Mouse (Mus musculus): ENCODE results near the gene Lcp2. TPM values are rescaled to one million over a fixed set of nuclear protein-coding genes. Genes with fewer than 3 reads are reported as not detected.

The Lcp2 gene
- polyA plus RNA-seq, 1 experiment, result 3.1 TPM

DNA sequence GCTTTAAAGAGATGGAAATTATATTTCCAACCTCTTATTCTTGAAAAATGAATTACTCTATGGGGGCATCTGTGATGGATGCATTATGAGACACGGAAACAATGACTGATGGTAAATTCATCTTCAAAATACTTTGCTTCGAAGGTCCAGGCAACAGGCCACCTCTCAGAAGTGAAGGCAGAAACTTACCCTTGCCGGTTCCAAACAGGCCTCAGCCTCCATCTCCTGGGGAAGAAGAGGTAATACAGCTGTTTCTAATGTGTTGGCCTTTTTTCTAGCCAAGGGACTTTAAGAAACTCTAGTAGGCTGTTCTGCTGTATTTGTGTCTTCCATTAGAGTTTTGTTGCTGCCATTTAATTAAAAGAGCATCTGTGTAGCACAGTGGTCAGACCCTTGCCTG lies 40.3 kb downstream of the Lcp2 start:
- Histone ChIP-seq H3K36me3 (ENCODE audit: control insufficient read depth, insufficient read depth, low read length) (no peaks in the 10 kb centered on the region), H3K27me3 (replicated peaks; ENCODE audit: control insufficient read depth, insufficient read depth, low read length) (no peaks in the 10 kb centered on the region), H3K27ac (ENCODE audit: insufficient read depth, low read depth, low read length) (no peak overlapping the region), H3K4me1 (ENCODE audit: control insufficient read depth, insufficient read depth, low read length) (no peaks in the 10 kb centered on the region), H3K4me3 (ENCODE audit: insufficient read depth, low read depth, low read length) (no peak overlapping the region)
- no peak for DNase-seq
- 71% methylated on average over 3 of the region's 3 CpGs for WGBS
- no peak for TF ChIP-seq CTCF (conservative IDR thresholded peaks at IDR 0.05; ENCODE audit: insufficient read depth, insufficient read length, low read depth, low read length)
- no peak for TF ChIP-seq POLR2A (IDR thresholded peaks at IDR 0.05; ENCODE audit: low read depth, low read length)

- H3K27me3 ChIP-seq (replicated peaks; ENCODE audit: control insufficient read depth, insufficient read depth, low read length), result no peaks in the 10 kb centered on the region
- no peak for TF ChIP-seq CTCF (conservative IDR thresholded peaks at IDR 0.05; ENCODE audit: insufficient read depth, insufficient read length, low read depth, low read length)
- TF ChIP-seq POLR2A (IDR thresholded peaks at IDR 0.05; ENCODE audit: low read depth, low read length), result no peak
- no peak for DNase-seq
- 90% methylated on average over 10 of the region's 10 CpGs for WGBS
- no peaks in the 10 kb centered on the region for H3K36me3 ChIP-seq (ENCODE audit: control insufficient read depth, insufficient read depth, low read length)
- H3K4me1 ChIP-seq (ENCODE audit: control insufficient read depth, insufficient read depth, low read length), result no peaks in the 10 kb centered on the region
- no peak within 1 kb of the TSS for H3K4me3 ChIP-seq (ENCODE audit: insufficient read depth, low read depth, low read length)
- no peak within 1 kb of the TSS for H3K27ac ChIP-seq (ENCODE audit: insufficient read depth, low read depth, low read length)
Observed at GRCm38 (mm10) chr11:34098422-34098821, 51.7 kb downstream of the Lcp2 start, which contains the start of gene 4930469K13Rik. TSS of gene 4930469K13Rik (minus strand) at chr11:34098554.

DNA sequence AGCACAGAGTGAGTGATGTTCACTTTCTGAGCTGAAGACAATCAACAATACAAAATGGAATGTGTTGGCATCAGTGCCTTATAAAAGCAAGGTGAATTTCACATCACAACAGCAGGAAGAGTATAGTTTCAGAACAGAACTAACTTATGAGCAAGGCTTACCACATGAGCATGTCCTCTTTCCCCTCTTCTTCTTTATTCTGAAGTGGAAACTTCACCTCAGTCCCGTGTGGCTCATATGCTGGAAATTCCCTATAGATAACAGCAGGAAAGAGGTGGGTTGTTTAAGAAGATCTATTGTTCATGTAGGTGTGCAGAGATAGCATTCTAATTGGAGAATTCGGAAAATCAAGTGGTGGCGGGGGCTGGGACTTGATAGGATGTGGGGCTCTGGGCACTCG lies 55.1 kb downstream of the Lcp2 start:
- 79% methylated on average over 4 of the region's 4 CpGs for WGBS
- DNase-seq, result no peak
- Histone ChIP-seq H3K27ac (ENCODE audit: insufficient read depth, low read depth, low read length) (no peak overlapping the region), H3K4me1 (ENCODE audit: control insufficient read depth, insufficient read depth, low read length) (no peaks in the 10 kb centered on the region), H3K4me3 (ENCODE audit: insufficient read depth, low read depth, low read length) (no peak overlapping the region), H3K27me3 (replicated peaks; ENCODE audit: control insufficient read depth, insufficient read depth, low read length) (no peaks in the 10 kb centered on the region), H3K36me3 (ENCODE audit: control insufficient read depth, insufficient read depth, low read length) (no peaks in the 10 kb centered on the region)
- TF ChIP-seq CTCF (conservative IDR thresholded peaks at IDR 0.05; ENCODE audit: insufficient read depth, insufficient read length, low read depth, low read length), result no peak
- TF ChIP-seq POLR2A (IDR thresholded peaks at IDR 0.05; ENCODE audit: low read depth, low read length), result no peak

DNA sequence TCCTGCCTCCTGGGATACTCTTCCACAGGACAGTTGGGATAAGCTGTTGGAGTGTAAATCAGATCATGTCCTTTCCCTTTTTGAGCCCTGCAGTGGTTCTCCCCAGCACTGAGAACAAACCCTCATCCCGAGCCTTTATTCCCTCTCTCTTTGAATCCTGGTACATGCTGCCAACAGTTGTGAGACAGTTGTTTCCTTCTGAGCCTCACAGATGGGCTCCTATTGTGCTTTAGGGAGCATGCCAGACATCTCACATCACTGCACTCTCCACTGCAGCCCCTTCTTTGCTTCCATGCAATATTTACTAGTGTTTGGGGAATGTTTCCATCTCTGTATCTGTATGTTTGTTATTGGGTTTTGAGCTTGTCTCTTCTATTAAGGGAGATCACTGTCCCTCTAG lies 58.2 kb downstream of the Lcp2 start:
- H3K27ac ChIP-seq (ENCODE audit: insufficient read depth, low read depth, low read length), result no peak overlapping the region
- H3K27me3 ChIP-seq (replicated peaks; ENCODE audit: control insufficient read depth, insufficient read depth, low read length), result no peaks in the 10 kb centered on the region
- no peak overlapping the region for H3K4me3 ChIP-seq (ENCODE audit: insufficient read depth, low read depth, low read length)
- no peaks in the 10 kb centered on the region for H3K36me3 ChIP-seq (ENCODE audit: control insufficient read depth, insufficient read depth, low read length)
- TF ChIP-seq CTCF (conservative IDR thresholded peaks at IDR 0.05; ENCODE audit: insufficient read depth, insufficient read length, low read depth, low read length) (no peak), POLR2A (IDR thresholded peaks at IDR 0.05; ENCODE audit: low read depth, low read length) (no peak)
- H3K4me1 ChIP-seq (ENCODE audit: control insufficient read depth, insufficient read depth, low read length), result no peaks in the 10 kb centered on the region
- whole genome bisulfite sequencing, result 50% methylated on average over 1 of the region's 1 CpGs
- DNase-seq, result no peak

DNA sequence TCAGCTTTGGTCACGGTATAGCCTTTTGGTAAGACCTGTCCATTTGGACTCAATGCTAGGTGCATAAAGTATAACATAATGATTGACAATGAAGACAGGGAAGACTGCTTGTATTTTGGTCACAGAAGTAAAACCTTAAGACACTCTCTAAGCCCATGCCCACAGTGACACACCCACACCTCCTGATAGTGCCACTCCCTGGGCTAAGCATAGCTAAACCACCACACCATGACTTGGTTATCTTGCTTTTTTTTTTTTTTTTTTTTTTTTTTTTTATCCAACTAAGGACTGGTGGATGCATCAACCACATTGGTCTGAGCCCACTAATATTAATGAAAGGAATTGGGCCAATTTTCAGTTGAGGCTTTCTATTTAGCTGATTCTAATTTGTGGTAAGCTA lies 62.5 kb downstream of the Lcp2 start:
- no peaks in the 10 kb centered on the region for H3K27me3 ChIP-seq (replicated peaks; ENCODE audit: control insufficient read depth, insufficient read depth, low read length)
- no peak for TF ChIP-seq CTCF (conservative IDR thresholded peaks at IDR 0.05; ENCODE audit: insufficient read depth, insufficient read length, low read depth, low read length)
- TF ChIP-seq POLR2A (IDR thresholded peaks at IDR 0.05; ENCODE audit: low read depth, low read length), result no peak
- WGBS, result 97% methylated on average over 1 of the region's 1 CpGs
- no peaks in the 10 kb centered on the region for H3K36me3 ChIP-seq (ENCODE audit: control insufficient read depth, insufficient read depth, low read length)
- DNase-seq, result no peak
- no peak overlapping the region for H3K4me3 ChIP-seq (ENCODE audit: insufficient read depth, low read depth, low read length)
- no peaks in the 10 kb centered on the region for H3K4me1 ChIP-seq (ENCODE audit: control insufficient read depth, insufficient read depth, low read length)
- no peak overlapping the region for H3K27ac ChIP-seq (ENCODE audit: insufficient read depth, low read depth, low read length)

DNA sequence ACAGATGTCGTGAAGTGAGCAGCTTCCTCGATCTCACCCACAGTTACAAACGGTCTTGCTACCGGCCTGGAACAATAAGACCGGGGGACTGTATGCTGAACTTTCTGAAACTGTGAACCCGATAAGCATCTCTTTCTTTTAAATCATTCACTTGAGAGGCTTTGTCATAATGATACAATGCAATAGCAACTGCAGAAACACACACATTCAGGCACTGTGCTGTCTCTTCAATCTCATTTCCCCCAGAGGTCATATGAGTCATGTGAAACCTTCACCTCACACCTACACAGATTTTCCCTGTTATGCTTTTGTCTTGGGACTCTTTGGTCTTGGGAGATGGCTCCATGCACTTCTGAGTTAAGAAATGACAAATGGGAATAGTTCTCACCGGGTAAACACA lies 65.2 kb downstream of the Lcp2 start:
- Histone ChIP-seq H3K27me3 (replicated peaks; ENCODE audit: control insufficient read depth, insufficient read depth, low read length) (no peaks in the 10 kb centered on the region), H3K4me1 (ENCODE audit: control insufficient read depth, insufficient read depth, low read length) (no peaks in the 10 kb centered on the region), H3K36me3 (ENCODE audit: control insufficient read depth, insufficient read depth, low read length) (no peaks in the 10 kb centered on the region), H3K4me3 (ENCODE audit: insufficient read depth, low read depth, low read length) (no peak overlapping the region), H3K27ac (ENCODE audit: insufficient read depth, low read depth, low read length) (no peak overlapping the region)
- 64% methylated on average over 7 of the region's 7 CpGs for WGBS
- no peak for TF ChIP-seq POLR2A (IDR thresholded peaks at IDR 0.05; ENCODE audit: low read depth, low read length)
- TF ChIP-seq CTCF (conservative IDR thresholded peaks at IDR 0.05; ENCODE audit: insufficient read depth, insufficient read length, low read depth, low read length), result no peak
- DNase-seq, result no peak

DNA sequence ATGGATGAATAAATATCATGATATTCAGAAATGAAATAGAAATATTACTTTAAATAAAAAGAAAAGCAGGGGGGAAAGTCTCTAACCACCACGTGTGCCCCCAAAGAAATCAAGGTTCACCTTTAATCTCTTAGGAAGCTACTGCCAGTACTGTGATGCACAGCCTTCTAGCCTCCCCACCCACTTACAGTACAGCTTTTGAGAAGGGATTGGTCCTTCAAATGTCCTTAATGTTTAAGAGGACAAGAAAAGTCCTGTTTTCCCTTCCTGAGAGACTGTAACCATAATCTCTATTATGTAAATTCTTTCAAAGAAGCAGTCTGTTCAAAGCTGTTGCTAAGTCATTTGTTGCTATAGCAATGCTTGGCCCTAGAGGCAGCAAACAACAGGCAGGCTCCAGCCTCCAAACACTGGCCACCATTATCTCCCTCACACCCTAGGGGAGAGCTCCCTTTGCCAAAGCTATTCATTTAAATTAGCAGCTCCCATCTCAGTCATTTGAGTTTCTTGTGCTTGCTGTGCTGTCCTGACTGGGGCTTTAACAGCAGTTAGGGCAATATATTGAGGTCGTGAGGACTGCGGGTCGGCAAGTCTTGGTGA lies 66.2 kb downstream of the Lcp2 start:
- TF ChIP-seq CTCF (conservative IDR thresholded peaks at IDR 0.05; ENCODE audit: insufficient read depth, insufficient read length, low read depth, low read length) (no peak), POLR2A (IDR thresholded peaks at IDR 0.05; ENCODE audit: low read depth, low read length) (no peak)

More for the DNA sequence above, 66.2 kb downstream of the Lcp2 start:
- H3K36me3 ChIP-seq (ENCODE audit: control insufficient read depth, insufficient read depth, low read length), result no peaks in the 10 kb centered on the region
- no peaks in the 10 kb centered on the region for H3K4me1 ChIP-seq (ENCODE audit: control insufficient read depth, insufficient read depth, low read length)
- H3K27me3 ChIP-seq (replicated peaks; ENCODE audit: control insufficient read depth, insufficient read depth, low read length), result no peaks in the 10 kb centered on the region
- H3K27ac ChIP-seq (ENCODE audit: insufficient read depth, low read depth, low read length), result no peak overlapping the region
- WGBS, result 63% methylated on average over 4 of the region's 4 CpGs
- peak; percentile 4 for DNase-seq
- H3K4me3 ChIP-seq (ENCODE audit: insufficient read depth, low read depth, low read length), result no peak overlapping the region
